Mouse (Mus musculus): ENCODE results near the gene Zmiz1.

Zmiz1 gene

GRCm38 (mm10) chr14:25587487-25588001 lies 128.6 kb downstream of the Zmiz1 start:
- in situ Hi-C loops (cut with MboI) = no loop called here

DNA sequence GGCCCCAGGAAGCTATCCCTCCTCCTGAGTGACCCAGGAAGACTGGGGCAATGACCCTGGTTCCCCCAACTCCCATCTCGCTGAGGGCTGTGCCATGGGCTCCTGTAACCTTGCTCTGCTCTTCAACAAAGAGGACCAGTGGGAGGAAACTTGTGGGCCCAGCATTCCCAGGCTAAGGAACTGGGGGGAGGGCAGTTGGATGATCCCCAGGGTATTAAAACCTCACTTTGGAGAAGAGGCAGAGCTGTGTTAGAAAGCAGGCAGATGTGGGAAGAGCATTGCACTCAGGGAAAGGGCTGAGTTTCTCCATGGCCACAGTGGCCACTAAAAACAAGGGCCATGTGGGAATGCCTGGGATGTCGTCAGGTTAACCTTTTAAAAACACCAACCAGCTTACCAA lies 129.2 kb downstream of the Zmiz1 start:
- in situ Hi-C loops (cut with MboI) = no loop called here

DNA sequence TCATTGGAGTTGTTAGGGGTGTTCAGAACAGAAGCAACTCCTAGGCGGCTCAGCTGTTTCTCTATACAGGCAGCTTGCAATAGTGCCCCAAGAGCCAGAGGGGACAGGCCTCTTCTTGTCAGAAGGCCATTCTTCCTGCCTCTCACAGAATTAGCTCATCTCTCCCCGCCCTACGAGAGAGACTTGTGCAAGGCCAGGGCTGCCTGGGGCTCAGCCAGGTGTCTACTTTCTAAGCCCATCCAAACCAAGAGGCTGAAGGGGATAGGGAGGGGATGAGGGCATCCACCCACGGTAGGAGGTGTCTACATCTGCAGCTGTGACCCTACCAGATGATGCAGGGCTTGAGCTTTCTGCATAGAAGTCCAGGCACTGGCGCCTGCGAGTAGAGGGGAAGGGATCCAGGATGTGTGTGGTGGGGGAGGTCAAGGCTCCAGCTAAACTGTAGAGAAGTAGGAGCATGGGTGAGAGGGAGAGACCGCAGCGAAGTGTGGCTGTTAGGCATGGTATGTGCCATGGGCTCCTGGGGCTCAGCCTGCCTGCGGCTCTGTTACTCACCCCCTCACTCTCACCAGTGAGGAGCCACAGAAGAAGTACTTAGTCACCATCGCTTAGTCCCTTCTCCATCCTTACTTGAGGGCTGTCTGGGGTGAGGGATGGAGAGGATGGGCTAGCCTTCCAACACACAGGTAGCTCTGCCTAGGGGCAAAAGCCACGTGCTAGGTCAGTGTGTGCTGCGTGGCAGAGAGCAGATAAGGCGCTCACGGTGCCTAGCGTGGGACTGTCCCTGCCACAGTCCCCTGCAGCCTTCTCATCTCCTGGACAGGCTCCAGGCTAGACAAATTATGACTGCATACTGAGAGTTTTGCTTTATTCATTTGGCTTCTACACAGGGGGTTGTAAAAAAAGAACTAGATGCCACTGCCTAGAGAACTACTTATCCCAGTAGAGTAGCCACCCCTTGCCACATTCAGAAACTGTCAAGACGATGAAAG lies 130.3 kb downstream of the Zmiz1 start:
- in situ Hi-C loops (cut with MboI) = no loop called here

DNA sequence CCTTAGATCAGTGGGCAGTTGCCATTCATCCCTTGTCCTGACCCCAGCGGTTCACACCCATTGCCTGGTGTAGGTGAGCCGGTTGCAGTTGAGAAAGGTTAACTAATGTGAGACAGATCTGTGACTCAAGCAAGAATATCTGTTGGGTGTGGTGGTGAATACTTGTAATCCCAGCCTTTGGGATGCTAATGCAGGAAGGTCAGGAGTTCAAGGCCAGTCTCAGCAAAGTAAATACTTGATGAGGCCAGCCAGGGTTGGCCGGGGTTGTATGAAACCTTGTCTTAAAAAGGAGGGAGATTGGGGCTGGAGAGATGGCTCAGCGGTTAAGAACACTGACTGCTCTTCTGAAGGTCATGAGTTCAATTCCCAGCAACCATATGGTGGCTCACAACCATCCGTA lies 132.0 kb downstream of the Zmiz1 start:
- in situ Hi-C loops (cut with MboI) = no loop called here

DNA sequence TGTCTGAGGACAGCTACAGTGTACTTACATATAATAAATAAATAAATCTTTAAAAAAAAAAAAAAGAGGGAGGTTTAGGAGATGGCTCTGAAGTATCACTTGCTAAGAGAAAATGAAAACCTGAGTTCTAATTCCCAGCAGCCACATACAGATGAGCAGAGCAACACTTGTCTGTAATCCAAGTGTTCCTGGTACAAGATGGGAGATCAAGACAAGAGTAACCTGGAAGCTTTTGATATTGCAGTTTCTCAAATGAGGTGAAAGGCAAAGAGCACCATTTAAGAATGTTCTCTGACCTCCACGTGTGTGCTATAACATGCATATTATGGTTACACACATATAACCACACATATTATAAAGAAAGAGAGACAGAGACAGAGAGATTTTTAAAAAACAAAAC lies 132.4 kb downstream of the Zmiz1 start:
- in situ Hi-C loops (cut with MboI) = no loop called here

DNA sequence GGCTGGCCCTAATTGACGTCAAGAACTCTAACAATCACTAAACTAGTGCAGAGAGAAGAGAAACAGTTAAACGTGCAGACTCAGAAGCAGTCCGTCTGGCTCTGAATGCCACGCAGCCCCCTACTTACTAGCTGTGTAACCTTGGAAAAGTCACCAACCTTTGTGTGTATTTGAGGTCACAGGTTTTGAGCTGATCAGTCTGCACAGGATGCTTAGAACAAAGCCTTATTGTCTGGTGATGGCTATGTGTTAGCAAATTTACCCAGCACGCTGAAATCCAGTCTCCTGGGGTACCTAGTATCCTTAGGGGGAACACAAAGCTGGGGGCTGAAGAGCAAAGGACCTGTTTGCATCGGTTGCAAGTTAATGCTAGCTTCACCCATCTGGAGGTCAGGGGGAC lies 133.5 kb downstream of the Zmiz1 start:
- in situ Hi-C loops (cut with MboI) = no loop called here

DNA sequence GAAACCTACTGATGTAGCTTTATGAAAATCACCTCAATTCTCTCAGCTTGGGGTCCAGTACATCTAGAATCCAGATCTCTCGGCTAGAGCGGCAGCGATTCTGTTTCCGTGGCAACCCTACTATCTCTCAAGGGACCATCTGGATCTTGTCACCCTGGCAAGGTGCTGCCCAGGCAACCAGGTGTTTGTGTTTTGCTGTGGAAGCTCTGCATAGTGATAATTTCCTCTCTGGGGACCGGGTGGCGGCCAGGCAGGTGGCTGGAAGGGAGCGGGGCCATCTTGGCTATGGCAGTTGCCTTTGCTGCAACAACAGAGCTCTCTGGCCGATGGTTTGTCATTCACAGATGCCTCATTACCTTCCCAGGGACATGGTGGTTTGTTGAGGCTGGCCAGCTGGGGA lies 134.9 kb downstream of the Zmiz1 start:
- in situ Hi-C loops (cut with MboI) = no loop called here

DNA sequence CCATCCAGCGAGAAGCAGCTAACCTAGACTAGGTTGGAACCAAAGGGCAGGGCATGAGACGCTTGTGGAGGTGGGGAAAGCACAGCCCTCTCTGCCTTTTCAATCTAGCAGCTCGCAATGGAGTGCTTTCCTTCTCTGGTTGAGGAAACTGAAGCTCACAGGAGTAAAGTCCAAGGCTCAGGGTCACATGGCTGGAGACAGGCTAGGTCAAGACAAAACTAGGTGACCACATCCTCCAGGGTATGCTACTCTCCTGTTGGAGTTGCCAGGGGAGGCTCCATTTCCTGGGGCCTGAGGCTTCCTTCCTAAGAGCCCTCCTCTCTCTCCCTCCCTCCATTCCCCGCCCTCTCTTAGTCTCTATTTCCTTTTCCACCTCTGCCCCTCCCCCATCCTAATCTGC lies 135.6 kb downstream of the Zmiz1 start:
- in situ Hi-C loops (cut with MboI) = no loop called here

- in situ Hi-C loops (cut with MboI) = no loop called here
Observed at GRCm38 (mm10) chr14:25598960-25599359, 140.0 kb downstream of the Zmiz1 start.

- in situ Hi-C loops (cut with MboI) = no loop called here
Observed at GRCm38 (mm10) chr14:25599934-25600333, 140.9 kb downstream of the Zmiz1 start.

- in situ Hi-C loops (cut with MboI) = no loop called here
Observed at GRCm38 (mm10) chr14:25600358-25600757, 141.4 kb downstream of the Zmiz1 start.

DNA sequence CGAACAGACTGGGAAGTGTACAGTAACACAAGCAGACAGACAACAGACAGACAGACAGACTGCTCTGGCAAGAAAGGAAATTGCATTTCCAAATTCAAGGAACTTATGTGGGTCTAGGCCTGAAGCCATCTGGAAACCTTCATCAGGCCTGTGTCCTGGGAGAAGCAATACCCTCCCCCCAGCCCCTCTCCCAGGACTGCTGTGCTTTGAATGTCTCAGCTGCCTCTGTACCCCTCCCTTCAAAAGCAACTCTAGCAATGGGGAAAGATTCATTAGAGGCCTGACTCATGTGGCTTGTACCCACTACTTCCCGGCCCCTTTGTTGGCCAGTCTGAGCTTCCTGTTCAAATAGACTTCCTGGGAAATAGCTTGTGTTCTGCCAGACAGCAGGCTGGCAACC lies 142.0 kb downstream of the Zmiz1 start:
- in situ Hi-C loops (cut with MboI) = no loop called here

DNA sequence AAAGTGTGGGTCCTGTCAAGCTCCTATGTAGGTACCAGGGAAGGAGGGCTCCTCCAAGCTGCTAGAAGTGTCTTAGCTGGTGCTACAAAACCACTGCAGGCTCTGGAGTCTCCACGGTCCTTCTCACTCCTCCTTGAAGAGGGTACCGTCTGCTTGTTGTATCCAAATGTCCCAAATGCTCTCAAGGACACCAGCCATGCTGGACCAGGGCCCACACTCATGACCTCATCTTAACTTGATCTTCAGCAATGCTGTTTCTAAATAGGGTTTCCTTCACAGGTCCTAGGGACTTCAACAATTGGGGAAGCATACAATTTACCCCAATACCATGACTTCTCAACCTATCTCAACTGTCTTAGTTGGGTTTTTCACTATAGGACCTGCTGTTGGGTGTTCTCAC lies 143.0 kb downstream of the Zmiz1 start:
- in situ Hi-C loops (cut with MboI) = no loop called here

GRCm38 (mm10) chr14:25604395-25605142 lies 145.6 kb downstream of the Zmiz1 start:
- in situ Hi-C loops (cut with MboI) = no loop called here

- in situ Hi-C loops (cut with MboI) = no loop called here
Observed at GRCm38 (mm10) chr14:25606372-25607140, 147.6 kb downstream of the Zmiz1 start.

DNA sequence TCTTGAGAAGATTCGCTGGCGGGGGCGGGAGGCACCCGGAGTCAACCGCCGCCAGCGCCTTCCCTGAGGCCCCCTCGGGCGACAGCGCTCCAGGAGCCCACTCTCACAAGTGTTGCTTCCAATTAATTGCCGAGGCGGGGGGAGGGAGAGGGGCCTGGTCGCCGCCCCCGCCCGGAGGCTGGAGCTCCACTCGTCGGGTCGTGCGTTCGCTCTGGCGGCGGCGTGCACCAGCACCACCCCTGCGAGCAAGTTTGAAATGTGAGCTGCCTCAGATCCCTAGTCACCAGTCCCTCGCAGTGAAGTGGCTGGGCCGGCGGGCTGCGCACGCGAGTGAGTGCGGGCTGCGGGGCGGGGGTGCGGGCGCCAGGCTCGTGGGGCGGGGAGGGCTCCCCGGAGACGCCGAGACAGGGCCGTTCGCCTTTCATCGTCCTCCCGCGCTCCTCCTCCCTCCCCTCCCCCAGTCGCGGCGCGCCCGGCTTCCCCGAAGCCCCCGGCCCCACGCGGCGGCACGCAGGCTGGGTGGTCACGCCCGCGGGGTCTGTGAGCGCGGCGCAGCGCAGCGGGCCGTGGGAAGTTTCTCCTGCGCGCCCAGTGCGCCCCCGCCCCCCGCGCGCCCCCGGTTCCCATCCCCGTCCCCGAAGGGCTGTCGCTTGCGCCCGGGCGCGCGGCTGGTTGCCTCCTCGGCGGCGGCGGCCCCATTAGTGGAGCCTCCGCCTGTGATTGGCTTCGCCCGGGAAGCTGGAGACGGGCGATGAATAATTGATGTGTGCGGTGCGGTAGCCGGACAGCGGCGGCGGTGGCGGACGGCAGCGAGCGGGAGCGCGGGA lies 148.4 kb downstream of the Zmiz1 start:
- in situ Hi-C loops (cut with MboI) = no loop called here

DNA sequence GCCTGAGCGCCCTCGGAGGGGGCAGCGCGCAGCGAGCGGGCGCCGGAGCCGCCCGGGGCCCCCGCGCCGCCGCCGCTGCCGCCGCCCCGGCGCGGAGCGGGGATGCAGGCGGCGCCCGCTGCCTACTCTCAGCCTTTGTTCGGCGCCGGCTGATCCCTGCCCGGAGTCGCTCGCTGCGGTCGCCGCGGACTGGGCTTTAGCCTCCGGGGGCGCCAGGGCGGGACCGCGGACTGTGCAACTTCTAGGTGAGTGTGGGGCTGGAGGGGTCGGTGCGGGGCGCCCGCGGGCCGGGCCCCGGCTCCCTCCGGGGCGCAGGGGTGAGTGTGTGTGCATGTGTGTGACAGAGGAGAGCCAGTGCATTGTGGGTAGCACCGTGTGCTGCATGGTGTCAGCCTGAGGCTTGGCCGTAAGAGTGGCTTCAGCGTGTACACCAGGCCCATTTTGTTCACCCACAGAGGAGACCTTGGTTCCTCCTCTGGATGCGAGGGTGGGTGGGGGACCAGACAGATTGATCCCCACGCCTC lies 149.0 kb downstream of the Zmiz1 start:
- in situ Hi-C loops (cut with MboI) = no loop called here

DNA sequence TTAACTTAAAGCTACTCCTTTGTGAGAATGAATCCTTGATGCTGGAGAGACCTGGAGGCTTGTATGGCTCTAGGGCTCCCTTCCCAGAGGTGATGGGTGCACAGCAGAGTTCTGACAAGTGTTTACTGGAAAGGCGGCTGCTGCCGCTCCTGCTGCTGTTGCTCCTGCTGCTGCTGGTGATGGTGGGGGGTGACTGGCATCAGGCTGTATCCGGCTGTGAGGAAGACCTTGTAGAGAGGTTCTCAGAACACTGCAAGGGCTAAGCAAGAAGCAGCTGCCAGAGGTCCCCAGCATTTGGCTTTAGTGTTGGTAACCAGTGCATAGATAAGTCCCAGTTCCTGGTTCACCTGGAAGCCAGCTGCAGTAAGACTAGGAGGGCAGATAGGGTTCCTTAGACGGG lies 149.6 kb downstream of the Zmiz1 start:
- in situ Hi-C loops (cut with MboI) = no loop called here

DNA sequence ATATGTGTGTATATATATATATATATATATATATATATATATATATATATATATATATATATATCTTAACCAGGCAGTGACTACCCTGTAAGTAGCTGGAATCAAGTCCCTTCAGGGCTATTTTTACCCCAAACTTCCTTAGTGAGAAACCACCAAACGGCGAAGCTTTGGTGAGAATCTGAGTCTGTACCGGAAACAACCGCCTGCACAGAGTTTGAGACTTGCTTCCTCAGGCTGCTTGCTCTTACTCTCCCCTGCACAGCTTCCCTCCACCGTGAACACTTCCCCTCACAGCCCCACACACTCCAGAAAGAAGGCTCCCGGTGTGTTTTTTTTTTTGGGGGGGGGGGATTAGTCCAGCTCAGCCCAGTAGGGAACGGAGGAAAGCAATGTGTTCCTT lies 150.4 kb downstream of the Zmiz1 start:
- in situ Hi-C loops (cut with MboI) = no loop called here

DNA sequence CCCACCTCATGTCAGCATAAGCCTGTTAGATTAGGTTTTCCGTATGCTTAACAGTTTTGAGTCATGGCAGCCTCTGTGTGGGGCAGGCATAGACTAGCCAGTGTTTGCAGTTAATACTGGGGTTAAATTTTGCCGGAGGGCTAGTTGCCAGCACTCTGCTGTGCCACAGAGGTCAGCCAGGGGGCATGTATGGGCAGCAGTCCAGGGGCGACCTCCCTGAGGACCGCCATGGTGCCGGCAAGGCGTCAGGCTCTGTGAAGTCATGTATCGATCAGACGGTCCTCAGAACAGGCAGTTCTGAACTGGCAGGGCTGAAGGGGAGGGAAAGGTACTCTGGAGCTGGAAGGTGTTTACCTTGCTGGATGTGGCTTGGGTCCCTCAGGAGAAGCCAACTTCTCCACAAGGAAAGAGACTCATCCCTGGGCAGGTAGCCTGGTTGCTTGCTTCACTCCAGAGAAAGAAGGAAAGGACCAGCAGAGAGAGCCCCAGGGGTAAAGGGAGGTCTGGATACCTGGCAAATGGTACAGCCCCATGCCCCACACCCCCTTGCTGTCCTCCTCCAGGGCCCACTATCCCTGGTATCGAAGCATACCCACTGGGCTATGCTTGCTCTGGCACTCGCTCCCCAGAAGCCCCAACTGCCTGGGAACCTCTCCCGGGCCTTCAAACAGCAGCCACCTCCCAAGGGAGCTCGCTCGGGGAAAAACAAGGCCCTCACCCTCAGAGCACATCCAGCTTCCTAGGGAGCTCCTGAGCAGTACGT lies 151.6 kb downstream of the Zmiz1 start:
- in situ Hi-C loops (cut with MboI) = no loop called here

Measured in mature B cell (primary cell).